ENCODE assay signal across 9 mouse cellular contexts in the genomic region with DNA sequence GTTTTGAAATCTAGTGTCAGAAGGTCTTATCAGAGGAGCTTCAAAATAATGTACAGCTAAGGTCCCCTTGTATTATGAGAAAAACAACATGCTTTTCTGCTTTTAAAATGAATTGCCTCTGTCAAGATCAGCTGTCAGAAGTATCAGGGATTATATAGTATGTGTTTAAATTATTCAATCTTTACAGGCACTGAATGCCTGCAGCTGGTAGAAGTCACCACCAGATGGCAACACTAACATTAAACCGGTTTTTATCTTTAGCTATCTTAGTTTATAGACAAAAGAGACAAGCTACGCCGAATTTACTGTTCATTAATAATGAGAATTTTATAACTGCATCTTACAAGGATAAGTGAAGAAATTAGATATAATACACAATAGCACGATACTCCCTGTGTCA. TPM values are rescaled to one million over a fixed set of nuclear protein-coding genes. Genes with fewer than 3 reads are reported as not detected.
DNase-seq lines count a peak whose midpoint lies in the region; ATAC-seq and TF ChIP-seq lines count a peak whose summit lies in the region.
"Had no signal": no experiment of that assay in that cellular context is flagged by ENCODE, and none has a peak within 500 bp of the region (broad histone marks: within the 10 kb centered on the region; RNA-seq: fewer than 3 reads in every experiment).

No protein-coding gene starts in this region.

- 40% methylated on average over 4 of the region's 4 CpGs for WGBS in liver, postnatal 0 days (ENCODE audit: insufficient replicate concordance)
- 29% methylated on average over 4 of the region's 4 CpGs for WGBS in forebrain, postnatal 0 days

- no peak overlapping the region for H3K9ac ChIP-seq in liver, postnatal 0 days (replicated peaks)
- no peak overlapping the region for H3K9ac ChIP-seq in forebrain, postnatal 0 days
- H3K9ac ChIP-seq: limb, embryonic 12.5 days had no signal

- H3K27ac ChIP-seq in liver, postnatal 0 days (ENCODE audit: low read depth): no peak overlapping the region
- H3K27ac ChIP-seq in forebrain, postnatal 0 days (ENCODE audit: low read depth, low read length): no peak overlapping the region
- H3K27ac ChIP-seq: limb, embryonic 12.5 days had no signal

- no peak overlapping the region for H3K4me3 ChIP-seq in liver, postnatal 0 days (ENCODE audit: low read depth, low read length)
- no peak overlapping the region for H3K4me3 ChIP-seq in forebrain, postnatal 0 days (ENCODE audit: low read depth, low read length)
- H3K4me3 ChIP-seq: limb, embryonic 12.5 days had no signal

- no peak for TF ChIP-seq EP300 in liver, postnatal 0 days (IDR thresholded peaks at IDR 0.05; ENCODE audit: low read depth)

- H3K27me3 ChIP-seq in liver, postnatal 0 days (ENCODE audit: insufficient read depth, low read length): no peaks in the 10 kb centered on the region
- H3K27me3 ChIP-seq in forebrain, postnatal 0 days (ENCODE audit: insufficient read depth, low read length): no peaks in the 10 kb centered on the region
- H3K27me3 ChIP-seq: limb, embryonic 12.5 days had no signal

- no peaks in the 10 kb centered on the region for H3K36me3 ChIP-seq in liver, postnatal 0 days (replicated peaks; ENCODE audit: insufficient read depth, low read length)
- H3K36me3 ChIP-seq in forebrain, postnatal 0 days (ENCODE audit: insufficient read depth): no peaks in the 10 kb centered on the region
- H3K36me3 ChIP-seq: limb, embryonic 12.5 days had no signal

- peak; percentile 35 for TF ChIP-seq CTCF in liver, postnatal 0 days (IDR thresholded peaks at IDR 0.05; ENCODE audit: low read depth)
- peak; percentile 74 for TF ChIP-seq CTCF in forebrain, postnatal 0 days (IDR thresholded peaks at IDR 0.05; ENCODE audit: low read depth)

- ATAC-seq in liver, postnatal 0 days: no peak
- peak; percentile 75 for ATAC-seq in forebrain, postnatal 0 days

- H3K9me3 ChIP-seq in liver, postnatal 0 days (ENCODE audit: low read length): no peaks in the 10 kb centered on the region
- no peaks in the 10 kb centered on the region for H3K9me3 ChIP-seq in forebrain, postnatal 0 days (ENCODE audit: low read length)
- H3K9me3 ChIP-seq: limb, embryonic 12.5 days had no signal

- no peak overlapping the region for H3K4me2 ChIP-seq in liver, postnatal 0 days (ENCODE audit: low read depth, low read length)
- no peak overlapping the region for H3K4me2 ChIP-seq in forebrain, postnatal 0 days (ENCODE audit: low read depth)
- H3K4me2 ChIP-seq: limb, embryonic 12.5 days had no signal

- DNase-seq in cerebellum, postnatal 14 days: peak; percentile 12 to 25
- DNase-seq in cerebellum, adult 11-12 months: no peak
- no peak for DNase-seq in liver, postnatal 0 days
- no peak for DNase-seq in liver
- DNase-seq in forebrain, postnatal 0 days: peak; percentile 80
- peak; percentile 48 to 59 for DNase-seq in right cerebral cortex, postnatal 10 days (ENCODE audit: low spot score in 2 of 2)
- no peak for DNase-seq in heart, postnatal 14 days
- no peak for DNase-seq in B cell, adult 2 months

- no peaks in the 10 kb centered on the region for H3K4me1 ChIP-seq in liver, postnatal 0 days (ENCODE audit: insufficient read depth)
- no peaks in the 10 kb centered on the region for H3K4me1 ChIP-seq in forebrain, postnatal 0 days (ENCODE audit: insufficient read depth)
- H3K4me1 ChIP-seq: limb, embryonic 12.5 days had no signal

- intact Hi-C loops in heart, postnatal 14 days (cut with DNase I): no loop called here

RNA-seq across cellular contexts. Expression of a gene that starts 20.4 kb away (rescaled TPM):
- 12.0 and 12.4 TPM in 2 replicates for polyA plus RNA-seq in liver, postnatal 0 days (2015; fragmentation: Nextera tagmentation; extraction: Ambion mirVana)
- 81.0 and 90.5 TPM in 2 replicates for total RNA-seq in forebrain, postnatal 0 days (2014; rRNA removed)
- polyA plus RNA-seq in forebrain, postnatal 0 days (2015; fragmentation: Nextera tagmentation; extraction: Ambion mirVana): 24.3 and 29.0 TPM in 2 replicates
- total RNA-seq in heart, postnatal 14 days (2021): 10 to 100 TPM; 19.9 to 20.2 TPM

Comparison
In these comparisons a context has a peak if more than half of its experiments do, and no peak if none do; other contexts are left out.
1. DNase-seq: peak in cerebellum, postnatal 14 days (2 of 2), forebrain, postnatal 0 days (single experiment) and right cerebral cortex, postnatal 10 days (2 of 2); none in cerebellum, adult 11-12 months (single experiment), liver, postnatal 0 days (single experiment), liver (single experiment), heart, postnatal 14 days (0 of 2) and B cell, adult 2 months (0 of 2).